Mouse (Mus musculus) gastrocnemius, postnatal 14 days (tissue): ENCODE measurements around the gene Srgap3. TPM values are rescaled to one million over a fixed set of nuclear protein-coding genes. Genes with fewer than 3 reads are reported as not detected.

Experiments
- DNase-seq: peaks from one replicate; pipeline ENCODE4 v3.0.0; 2021; ENCODE audit warnings: mixed read lengths
- intact Hi-C: fragments of 180-260 bp; cut with DNase I; formaldehyde crosslinking; loops from one replicate; pipeline ENCODE4 v1.15.1; 2025; ENCODE audit warnings: low total_unique reads
- total RNA-seq, 2 experiments: library from RNA; stranded (reverse); gene quantifications; 2 replicates each; pipeline ENCODE4 v1.2.3; 2021

The Srgap3 gene
- total RNA-seq, 2 experiments from 2014 or later: 4.1 to 5.0 TPM

GRCm38 (mm10) chr6:112951254-112951653 is 4.2 kb upstream of the Srgap3 start:
- intact Hi-C loops: no loop called here

GRCm38 (mm10) chr6:112950205-112951110 is 3.4 kb upstream of the Srgap3 start:
- no peak for DNase-seq
- intact Hi-C loops: no loop called here

More at GRCm38 (mm10) chr6:112951254-112951653, 4.2 kb upstream of the Srgap3 start:
- DNase-seq: no peak

- DNase-seq: no peak
- intact Hi-C loops: no loop called here
Measured at GRCm38 (mm10) chr6:112949220-112949619, 2.2 kb upstream of the Srgap3 start.

GRCm38 (mm10) chr6:112948416-112948815 is 1.4 kb upstream of the Srgap3 start:
- intact Hi-C loops: no loop called here
- no peak for DNase-seq

- intact Hi-C loops: no loop called here
- no peak for DNase-seq
Measured at GRCm38 (mm10) chr6:112946021-112946811, 850 bp downstream of the Srgap3 start.

- peak; percentile 9 for DNase-seq
- intact Hi-C loops: no loop called here
Measured at GRCm38 (mm10) chr6:112945181-112945751, 1.8 kb downstream of the Srgap3 start.

- intact Hi-C loops: no loop called here
Measured at GRCm38 (mm10) chr6:112943596-112944245, 3.3 kb downstream of the Srgap3 start.

GRCm38 (mm10) chr6:112939281-112939680 is 7.8 kb downstream of the Srgap3 start:
- DNase-seq: no peak
- intact Hi-C loops: no loop called here

More at GRCm38 (mm10) chr6:112943596-112944245, 3.3 kb downstream of the Srgap3 start:
- no peak for DNase-seq

GRCm38 (mm10) chr6:112937791-112938190 is 9.3 kb downstream of the Srgap3 start:
- intact Hi-C loops: no loop called here
- no peak for DNase-seq

- DNase-seq: no peak
- intact Hi-C loops: no loop called here
Measured at GRCm38 (mm10) chr6:112934501-112934900, 12.6 kb downstream of the Srgap3 start.

- intact Hi-C loops: no loop called here
Measured at GRCm38 (mm10) chr6:112932611-112933010, 14.5 kb downstream of the Srgap3 start.

GRCm38 (mm10) chr6:112930011-112930451 is 17.0 kb downstream of the Srgap3 start:
- no peak for DNase-seq
- intact Hi-C loops: no loop called here

More at GRCm38 (mm10) chr6:112932611-112933010, 14.5 kb downstream of the Srgap3 start:
- DNase-seq: no peak

- DNase-seq: no peak
- intact Hi-C loops: no loop called here
Measured at GRCm38 (mm10) chr6:112929291-112929984, 17.6 kb downstream of the Srgap3 start.

- intact Hi-C loops: no loop called here
- DNase-seq: no peak
Measured at GRCm38 (mm10) chr6:112928841-112929240, 18.2 kb downstream of the Srgap3 start.

GRCm38 (mm10) chr6:112927341-112927740 is 19.7 kb downstream of the Srgap3 start:
- intact Hi-C loops: no loop called here

GRCm38 (mm10) chr6:112926011-112926410 is 21.1 kb downstream of the Srgap3 start:
- DNase-seq: no peak
- intact Hi-C loops: no loop called here

More at GRCm38 (mm10) chr6:112927341-112927740, 19.7 kb downstream of the Srgap3 start:
- no peak for DNase-seq

GRCm38 (mm10) chr6:112925234-112925975 is 21.7 kb downstream of the Srgap3 start:
- intact Hi-C loops: no loop called here
- peak; percentile 25 for DNase-seq

GRCm38 (mm10) chr6:112924606-112925141 is 22.4 kb downstream of the Srgap3 start:
- intact Hi-C loops: no loop called here
- DNase-seq: peak; percentile 21
